Mouse (Mus musculus) forebrain, embryonic 12.5 days (tissue): Measurements from ENCODE around the gene Hhipl1. TPM values are rescaled to one million over a fixed set of nuclear protein-coding genes. Genes with fewer than 3 reads are reported as not detected.

Experiments
- ATAC-seq: fragments of 200-750 bp; cut with Nextera tagmentation; 2 replicates; pipeline ENCODE4 v1.8.0; 2017; ENCODE audit warnings: moderate TSS enrichment; ENCODE audit not compliant: low FRiP score
- H3K27ac ChIP-seq: fragments of 300-500 bp; sonication (generic); 2 replicates; pipeline ENCODE4 v1.5.1; 2016; ENCODE audit warnings: mild to moderate bottlenecking
- H3K27me3 ChIP-seq: fragments of 300-500 bp; sonication (generic); 2 replicates; pipeline ENCODE4 v1.6.1; 2016; ENCODE audit warnings: mild to moderate bottlenecking
- H3K36me3 ChIP-seq: fragments of 300-500 bp; sonication (generic); replicated peaks from 2 replicates; pipeline ENCODE4 v1.6.1; 2016; ENCODE audit warnings: mild to moderate bottlenecking
- H3K4me1 ChIP-seq: fragments of 300-500 bp; sonication (generic); 2 replicates; pipeline ENCODE4 v1.6.1; 2016
- H3K4me2 ChIP-seq: fragments of 300-500 bp; sonication (generic); 2 replicates; pipeline ENCODE4 v1.6.1; 2016; ENCODE audit warnings: mild to moderate bottlenecking, moderate library complexity
- H3K4me3 ChIP-seq: fragments of 300-500 bp; sonication (generic); replicated peaks from 2 replicates; pipeline ENCODE4 v1.5.1; 2016; ENCODE audit warnings: mild to moderate bottlenecking
- H3K9ac ChIP-seq: fragments of 300-500 bp; sonication (generic); 2 replicates; pipeline ENCODE4 v1.6.1; 2016; ENCODE audit warnings: mild to moderate bottlenecking
- H3K9me3 ChIP-seq: fragments of 300-500 bp; sonication (generic); 2 replicates; pipeline ENCODE4 v1.6.1; 2016
- WGBS: fragments of 180-500 bp; shearing (Covaris S2); methylation state at CpG from one replicate; pipeline ENCODE4 v1.1.7; 2016; 5-methylcytosine and 5-hydroxymethylcytosine counted together
- polyA plus RNA-seq: library from polyadenylated mRNA; unstranded; fragments of >200 nt; fragmentation: Nextera tagmentation; extraction: Ambion mirVana; gene quantifications from 2 replicates; pipeline ENCODE4 v1.2.1, GENCODE M21; 2016

Hhipl1 gene
- polyA plus RNA-seq, 1 experiment from 2014 or later, result 3.3 TPM

DNA sequence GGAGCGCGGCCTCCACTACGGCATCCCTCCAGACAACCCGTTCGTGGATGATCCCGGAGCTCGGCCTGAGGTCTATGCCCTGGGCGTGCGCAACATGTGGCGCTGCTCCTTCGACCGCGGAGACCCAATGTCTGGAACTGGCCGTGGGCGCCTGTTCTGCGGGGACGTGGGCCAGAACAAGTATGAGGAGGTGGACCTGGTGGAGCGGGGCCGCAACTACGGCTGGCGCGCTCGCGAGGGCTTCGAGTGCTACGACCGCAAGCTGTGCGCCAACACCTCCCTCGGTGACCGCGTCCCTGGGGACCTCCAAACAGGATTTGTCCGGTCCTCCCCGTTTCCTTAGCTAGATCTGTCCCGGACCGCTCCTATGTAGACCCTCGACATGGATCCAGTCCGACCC lies 12.4 kb downstream of the Hhipl1 start:
- WGBS, result 21% methylated on average over 37 of the region's 37 CpGs
- peaks cover 38% of the 10 kb centered on the region for H3K27me3 ChIP-seq
- H3K36me3 ChIP-seq, result no peaks in the 10 kb centered on the region
- no peak overlapping the region for H3K27ac ChIP-seq
- peak overlapping the region; percentile 13; the same call in 1 of the 2 replicates for H3K4me3 ChIP-seq
- H3K4me2 ChIP-seq, result peak overlapping the region; percentile 28
- peaks cover 75% of the 10 kb centered on the region for H3K4me1 ChIP-seq
- no peak for ATAC-seq
- peak overlapping the region; percentile 14; the same call in 1 of the 2 replicates for H3K9ac ChIP-seq
- H3K9me3 ChIP-seq, result no peaks in the 10 kb centered on the region

- H3K36me3 ChIP-seq, result no peaks in the 10 kb centered on the region
- no peak for ATAC-seq
- H3K4me3 ChIP-seq, result no peak overlapping the region
- H3K9me3 ChIP-seq, result no peaks in the 10 kb centered on the region
- peaks cover 38% of the 10 kb centered on the region for H3K27me3 ChIP-seq
- peak overlapping the region; percentile 95 for H3K27ac ChIP-seq
- H3K4me2 ChIP-seq, result peak overlapping the region; percentile 3; the same call in 1 of the 2 replicates
- H3K9ac ChIP-seq, result 0 out of 2 replicates have a peak overlapping the region, but pooled peaks have one; percentile 21
- H3K4me1 ChIP-seq, result peaks cover 78% of the 10 kb centered on the region
- 3% methylated on average over 8 of the region's 8 CpGs for WGBS
Observed at GRCm38 (mm10) chr12:108320096-108320495, 14.0 kb downstream of the Hhipl1 start.

DNA sequence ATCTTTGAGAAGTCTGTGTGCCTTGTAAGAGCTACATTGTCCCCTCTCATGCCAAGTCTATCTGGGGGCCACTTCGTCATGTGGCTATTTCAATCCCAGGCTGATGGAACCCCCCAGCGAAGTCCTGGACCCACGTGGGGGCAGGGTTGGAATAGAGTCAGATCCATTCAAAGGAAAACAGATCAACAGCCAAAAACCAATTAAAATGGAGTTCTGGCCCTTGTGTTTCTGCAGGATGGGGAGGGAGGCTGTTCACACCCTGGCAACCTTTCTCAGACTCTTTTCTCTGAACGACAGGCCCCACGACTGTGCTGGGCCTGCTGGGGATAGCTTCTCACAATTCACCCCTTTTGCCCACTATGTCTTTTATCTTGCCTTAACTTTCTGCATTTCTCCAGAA lies 20.3 kb downstream of the Hhipl1 start:
- H3K9ac ChIP-seq, result no peak overlapping the region
- H3K9me3 ChIP-seq, result no peaks in the 10 kb centered on the region
- 27% methylated on average over 5 of the region's 5 CpGs for WGBS
- peaks cover 39% of the 10 kb centered on the region for H3K27me3 ChIP-seq
- no peaks in the 10 kb centered on the region for H3K36me3 ChIP-seq
- peak overlapping the region; percentile 63 for H3K27ac ChIP-seq
- H3K4me1 ChIP-seq, result peaks cover 60% of the 10 kb centered on the region
- ATAC-seq, result no peak; the same call in 1 of the 2 replicates
- no peak overlapping the region for H3K4me2 ChIP-seq
- H3K4me3 ChIP-seq, result no peak overlapping the region

DNA sequence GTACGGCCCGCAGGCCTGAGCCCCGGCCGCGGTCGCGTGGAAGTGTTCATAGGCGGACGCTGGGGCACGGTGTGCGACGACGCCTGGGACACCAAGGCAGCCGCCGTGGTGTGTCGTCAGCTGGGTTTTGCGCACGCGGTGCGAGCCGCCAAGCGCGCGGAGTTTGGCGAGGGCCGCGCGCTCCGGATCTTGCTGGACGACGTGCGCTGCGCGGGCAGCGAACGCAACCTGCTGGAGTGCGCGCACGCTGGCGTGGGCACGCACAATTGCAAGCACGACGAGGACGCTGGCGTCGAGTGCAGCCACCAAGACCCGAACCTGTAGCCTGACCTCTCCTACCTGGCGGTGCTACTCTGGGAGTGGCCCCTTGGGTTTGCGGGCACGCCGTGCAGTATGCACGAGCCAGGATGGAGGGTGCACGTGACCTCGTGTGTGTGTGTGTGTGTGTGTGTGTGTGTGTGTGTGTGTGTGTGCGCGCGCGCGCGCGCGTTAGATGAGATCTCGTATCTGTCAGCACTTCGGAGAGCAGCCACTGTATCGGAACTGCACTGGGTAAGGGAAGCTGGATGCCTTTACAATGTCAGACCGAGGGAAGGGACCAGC lies 21.9 kb downstream of the Hhipl1 start:
- ATAC-seq, result 0 out of 2 replicates have a peak, but pooled peaks have one; percentile 10
- Histone ChIP-seq H3K36me3 (no peaks in the 10 kb centered on the region), H3K4me2 (peak overlapping the region; percentile 59), H3K27ac (no peak overlapping the region), H3K4me1 (peaks cover 50% of the 10 kb centered on the region), H3K9me3 (no peaks in the 10 kb centered on the region), H3K4me3 (peak overlapping the region; percentile 37), H3K9ac (peak overlapping the region; percentile 55), H3K27me3 (peaks cover 43% of the 10 kb centered on the region)
- 4% methylated on average over 66 of the region's 66 CpGs for WGBS

DNA sequence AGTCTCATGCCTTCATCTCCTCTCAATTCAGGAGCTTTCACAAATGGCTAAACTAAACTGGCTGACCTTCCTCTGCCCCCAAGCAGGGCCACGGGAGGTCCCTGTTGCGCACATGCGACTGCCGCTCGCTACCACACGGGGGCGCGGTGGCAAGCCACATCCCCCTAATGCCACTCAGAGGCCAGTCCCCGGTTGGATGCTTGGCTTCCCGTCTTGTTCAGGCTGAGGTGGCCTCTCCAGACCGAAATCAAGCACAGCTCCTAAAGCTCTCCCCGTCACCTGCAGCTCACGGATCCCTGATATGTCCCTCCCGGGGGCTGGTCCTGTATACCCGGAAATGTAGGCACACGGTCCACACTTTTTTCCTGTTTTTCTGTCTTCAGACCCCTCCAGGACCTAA lies 27.0 kb downstream of the Hhipl1 start:
- H3K4me1 ChIP-seq, result peaks cover 40% of the 10 kb centered on the region
- under 1% methylated on average over 16 of the region's 16 CpGs for WGBS
- no peaks in the 10 kb centered on the region for H3K36me3 ChIP-seq
- peak overlapping the region; percentile 74 for H3K27ac ChIP-seq
- H3K4me3 ChIP-seq, result peak overlapping the region; percentile 70
- H3K9me3 ChIP-seq, result no peaks in the 10 kb centered on the region
- peak overlapping the region; percentile 99 for H3K4me2 ChIP-seq
- peak overlapping the region; percentile 48; the same call in 1 of the 2 replicates for H3K9ac ChIP-seq
- peaks cover 50% of the 10 kb centered on the region for H3K27me3 ChIP-seq
- ATAC-seq, result peak; percentile 22; the same call in 1 of the 2 replicates

- H3K27ac ChIP-seq, result peak overlapping the region; percentile 74
- no peaks in the 10 kb centered on the region for H3K36me3 ChIP-seq
- peak overlapping the region; percentile 70 for H3K4me3 ChIP-seq
- peak overlapping the region; percentile 99 for H3K4me2 ChIP-seq
- 2% methylated on average over 22 of the region's 22 CpGs for WGBS
- H3K9ac ChIP-seq, result peak overlapping the region; percentile 48
- peaks cover 46% of the 10 kb centered on the region for H3K27me3 ChIP-seq
- H3K4me1 ChIP-seq, result peaks cover 35% of the 10 kb centered on the region
- ATAC-seq, result peak; percentile 42
- no peaks in the 10 kb centered on the region for H3K9me3 ChIP-seq
Observed at GRCm38 (mm10) chr12:108333481-108333882, 27.4 kb downstream of the Hhipl1 start.

GRCm38 (mm10) chr12:108333895-108334445 lies 27.9 kb downstream of the Hhipl1 start, which contains the start of gene Cyp46a1:
TSS of gene Cyp46a1 (plus strand) at chr12:108334381.
- Histone ChIP-seq H3K27ac (peak within 1 kb of the TSS; percentile 74), H3K4me1 (peaks cover 34% of the 10 kb centered on the region), H3K4me2 (peak within 1 kb of the TSS; percentile 99), H3K4me3 (peak within 1 kb of the TSS; percentile 70), H3K9ac (peak within 1 kb of the TSS; percentile 73), H3K9me3 (no peaks in the 10 kb centered on the region), H3K36me3 (no peaks in the 10 kb centered on the region), H3K27me3 (peaks cover 41% of the 10 kb centered on the region)
- ATAC-seq, result peak; percentile 95
- WGBS, result 1% methylated on average over 51 of the region's 56 CpGs

DNA sequence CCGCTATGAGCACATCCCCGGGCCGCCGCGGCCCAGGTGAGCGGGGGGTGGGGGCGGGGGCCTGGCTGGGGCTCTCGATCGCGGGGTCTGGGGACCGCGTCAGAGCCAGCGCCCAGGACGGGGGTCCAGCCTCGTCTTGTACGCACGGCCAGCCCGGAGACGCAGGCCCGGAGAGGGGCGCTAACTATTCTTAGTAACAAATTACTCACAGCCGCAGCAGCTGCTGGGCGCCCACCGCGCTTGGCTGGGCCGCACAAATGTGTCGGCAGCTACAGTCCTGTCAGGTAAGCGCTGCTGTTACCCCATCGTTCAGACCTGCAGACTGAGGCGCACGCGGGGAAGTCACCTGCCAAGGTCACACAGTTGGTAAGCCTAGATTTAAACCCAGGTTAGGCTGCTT lies 28.5 kb downstream of the Hhipl1 start:
- Histone ChIP-seq H3K4me1 (peaks cover 31% of the 10 kb centered on the region), H3K36me3 (no peaks in the 10 kb centered on the region), H3K9ac (peak overlapping the region; percentile 73), H3K27ac (peak overlapping the region; percentile 54; the same call in 1 of the 2 replicates), H3K27me3 (peaks cover 37% of the 10 kb centered on the region), H3K4me3 (peak overlapping the region; percentile 70), H3K9me3 (no peaks in the 10 kb centered on the region), H3K4me2 (peak overlapping the region; percentile 99)
- ATAC-seq, result no peak
- 2% methylated on average over 30 of the region's 32 CpGs for WGBS

DNA sequence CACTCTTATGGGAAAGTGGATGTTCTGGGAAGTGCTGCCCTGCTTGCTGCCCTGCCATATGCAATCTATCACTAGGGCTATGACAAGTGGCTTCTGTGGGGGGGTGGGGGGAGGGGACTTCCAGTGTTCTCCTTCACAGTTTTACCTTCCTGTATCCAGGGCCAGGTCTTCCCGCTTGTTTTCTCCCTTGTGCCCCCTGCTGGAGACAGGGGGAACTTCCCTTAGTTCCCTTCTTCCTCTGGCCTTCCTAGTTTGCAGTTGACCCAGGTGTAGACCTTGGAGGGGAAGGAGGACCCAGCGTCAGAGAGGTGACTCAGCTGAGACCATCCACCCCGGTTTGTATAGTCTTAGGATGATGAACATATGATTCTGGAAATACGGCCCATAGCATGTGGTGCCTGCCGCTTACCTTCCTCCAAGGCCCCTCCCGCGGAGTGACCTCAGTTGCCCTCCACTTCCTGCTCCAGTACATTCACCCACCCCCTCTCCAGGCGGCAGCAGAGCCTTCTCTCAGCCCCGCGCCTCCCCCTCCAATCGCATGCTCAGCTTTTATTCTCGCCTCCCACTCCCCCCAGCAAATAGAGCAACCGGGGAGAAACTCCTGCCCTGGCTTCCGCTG lies 32.6 kb downstream of the Hhipl1 start:
- no peaks in the 10 kb centered on the region for H3K36me3 ChIP-seq
- H3K27me3 ChIP-seq, result peaks cover 27% of the 10 kb centered on the region
- H3K9ac ChIP-seq, result no peak overlapping the region
- no peak for ATAC-seq
- peaks cover 13% of the 10 kb centered on the region for H3K4me1 ChIP-seq
- H3K27ac ChIP-seq, result no peak overlapping the region
- 40% methylated on average over 14 of the region's 14 CpGs for WGBS
- H3K9me3 ChIP-seq, result no peaks in the 10 kb centered on the region
- no peak overlapping the region for H3K4me3 ChIP-seq
- no peak overlapping the region for H3K4me2 ChIP-seq

GRCm38 (mm10) chr12:108348151-108348550 lies 42.1 kb downstream of the Hhipl1 start:
- H3K4me1 ChIP-seq, result peaks cover 9% of the 10 kb centered on the region; the same call in 1 of the 2 replicates
- no peak overlapping the region for H3K4me2 ChIP-seq
- no peaks in the 10 kb centered on the region for H3K9me3 ChIP-seq
- no peak for ATAC-seq
- 81% methylated on average over 8 of the region's 8 CpGs for WGBS
- peaks cover 31% of the 10 kb centered on the region for H3K27me3 ChIP-seq
- no peak overlapping the region for H3K9ac ChIP-seq
- no peak overlapping the region for H3K4me3 ChIP-seq
- no peaks in the 10 kb centered on the region for H3K36me3 ChIP-seq
- H3K27ac ChIP-seq, result no peak overlapping the region

- WGBS, result 79% methylated on average over 5 of the region's 5 CpGs
- Histone ChIP-seq H3K9me3 (no peaks in the 10 kb centered on the region), H3K27me3 (peaks cover 39% of the 10 kb centered on the region), H3K9ac (no peak overlapping the region), H3K36me3 (no peaks in the 10 kb centered on the region), H3K27ac (no peak overlapping the region), H3K4me3 (no peak overlapping the region), H3K4me1 (peaks cover 9% of the 10 kb centered on the region; the same call in 1 of the 2 replicates), H3K4me2 (no peak overlapping the region)
- ATAC-seq, result no peak
Observed at GRCm38 (mm10) chr12:108349026-108349425, 43.0 kb downstream of the Hhipl1 start.

DNA sequence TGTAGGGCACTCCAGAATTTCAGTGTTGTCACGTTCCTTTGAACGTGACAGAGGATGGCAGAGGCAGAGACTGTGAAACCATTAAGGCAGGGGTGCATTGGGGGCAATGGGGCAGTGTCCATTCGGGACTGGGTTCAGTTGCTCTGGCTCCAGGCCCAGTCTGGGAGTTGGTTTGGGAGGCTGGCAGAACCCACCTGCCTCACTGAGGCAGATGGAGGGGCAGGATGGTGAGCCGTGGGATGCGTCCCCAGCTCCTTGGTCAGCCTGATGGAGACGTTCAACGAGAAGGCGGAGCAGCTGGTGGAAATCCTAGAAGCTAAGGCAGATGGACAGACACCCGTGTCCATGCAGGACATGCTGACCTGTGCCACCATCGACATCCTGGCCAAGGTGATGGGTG lies 44.9 kb downstream of the Hhipl1 start:
- Histone ChIP-seq H3K36me3 (0 out of 2 replicates have a peak, but pooled peaks cover 3% of the 10 kb centered on the region), H3K4me2 (no peak overlapping the region), H3K4me3 (no peak overlapping the region), H3K27ac (no peak overlapping the region), H3K27me3 (peaks cover 44% of the 10 kb centered on the region), H3K9ac (no peak overlapping the region), H3K9me3 (peaks cover 3% of the 10 kb centered on the region; the same call in 1 of the 2 replicates), H3K4me1 (peaks cover 9% of the 10 kb centered on the region; the same call in 1 of the 2 replicates)
- 92% methylated on average over 10 of the region's 10 CpGs for WGBS
- no peak for ATAC-seq
